Mouse (Mus musculus): ENCODE measurements around the gene Gm17359. TPM values are rescaled to one million over a fixed set of nuclear protein-coding genes. Genes with fewer than 3 reads are reported as not detected.

Gm17359 gene
- not detected in 2 replicates for polyA plus RNA-seq (2012; ENCODE audit: low replicate concordance)

GRCm38 (mm10) chr3:79336044-79336766 is at the start of gene Gm17359:
TSS of gene Gm17359 (plus strand) at chr3:79336661.

Other genes starting within 250 kb of the Gm17359 start
- gene Rapgef2, start 50.1 kb upstream of the Gm17359 start, polyA plus RNA-seq (2012; ENCODE audit: low replicate concordance): 1.0 and 1.2 TPM in 2 replicates
- 5.6 and 7.9 TPM in 2 replicates for gene Fnip2, start 231.1 kb downstream of the Gm17359 start, polyA plus RNA-seq (2012; ENCODE audit: low replicate concordance)